Mouse (Mus musculus) kidney, adult 9 months (tissue): Measurements from ENCODE around the gene Dmac1.
A peak's percentile ranks its signal among the peaks of the same experiment; 100 is the strongest.

Source experiments
- DNase-seq: peaks from one replicate; pipeline ENCODE4 v3.0.0; 2022

The Dmac1 gene

GRCm38 (mm10) chr4:75278197-75279175 lies at the start of gene Dmac1:
Gene Dmac1, minus strand, starts transcription at chr4:75278305.
- peak; percentile 96 for DNase-seq

DNA sequence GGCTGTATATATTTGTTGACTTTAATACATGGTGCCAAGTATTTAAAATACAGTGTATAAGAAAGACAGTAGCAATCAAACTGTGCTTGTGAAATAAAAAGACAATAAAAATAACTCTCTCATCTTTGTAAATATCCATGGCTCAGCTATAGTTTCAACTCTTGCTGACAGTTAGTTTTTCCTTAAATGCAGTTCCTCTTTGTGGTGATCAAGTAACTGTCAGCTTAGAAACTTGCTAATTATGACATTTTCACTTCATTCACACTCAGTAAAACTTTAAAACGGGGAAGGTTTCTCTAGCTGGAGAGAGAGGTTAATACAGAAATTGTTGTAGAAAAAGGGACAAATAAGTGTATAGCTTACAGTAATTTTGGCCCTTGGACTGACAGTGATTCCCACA lies 37.3 kb upstream of the Dmac1 start:
- DNase-seq, result no peak

DNA sequence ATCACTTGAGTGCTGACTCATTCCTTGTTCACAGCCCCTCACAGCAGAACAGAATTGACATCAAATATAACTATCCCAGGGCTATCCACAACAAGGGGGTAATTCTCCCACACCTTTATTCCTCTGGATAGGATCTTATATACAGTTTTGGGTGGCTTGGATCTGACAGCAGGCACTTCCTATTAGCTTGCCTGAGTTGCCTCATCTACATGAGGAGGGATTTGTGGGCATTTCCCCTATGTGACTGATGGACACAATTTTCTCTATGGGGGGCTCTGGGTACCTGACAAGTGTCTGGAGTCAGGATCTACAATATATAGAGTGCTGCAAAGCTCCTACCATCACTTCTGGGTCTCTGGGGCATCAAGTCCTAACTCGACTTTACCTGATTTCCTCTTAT lies 36.9 kb upstream of the Dmac1 start:
- DNase-seq, result no peak

DNA sequence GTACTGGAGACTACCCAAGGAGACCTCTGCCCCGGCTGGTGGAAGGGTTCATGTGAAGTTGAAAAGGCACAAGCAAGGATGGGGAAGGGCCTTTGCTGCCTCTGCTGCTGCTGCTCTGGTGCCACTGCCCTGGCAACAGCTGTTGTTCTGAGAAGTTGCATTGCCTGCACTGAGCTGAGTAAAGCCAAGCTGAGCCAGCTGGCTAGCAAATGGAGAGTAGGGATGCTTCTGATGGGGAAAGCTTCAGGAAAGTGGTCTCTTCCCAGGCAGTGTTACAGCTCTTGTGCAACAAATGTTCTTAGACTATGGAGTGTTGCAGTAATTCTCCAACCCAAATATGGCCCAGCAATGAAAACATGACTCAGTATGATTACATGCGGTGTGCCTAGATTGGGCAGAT lies 33.8 kb upstream of the Dmac1 start:
- no peak for DNase-seq

DNA sequence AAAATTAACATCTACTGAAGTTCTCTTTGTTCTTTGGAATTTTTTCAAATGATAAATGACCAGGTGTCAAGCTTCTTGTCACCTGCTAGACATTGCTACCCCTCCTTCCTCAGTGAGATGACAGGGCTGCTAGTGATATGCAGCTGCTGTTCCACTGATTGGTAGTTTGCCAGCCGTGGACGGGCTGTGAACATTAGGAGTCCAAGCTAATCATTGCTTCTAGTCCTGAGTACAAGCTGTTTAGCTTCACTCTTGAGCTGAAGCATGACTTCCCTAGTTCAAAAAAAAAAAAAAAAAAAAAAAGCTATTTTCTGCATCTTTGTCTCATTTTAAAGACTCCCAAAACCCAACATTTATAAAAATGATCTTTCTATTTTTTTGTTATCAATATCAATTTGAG lies 33.2 kb upstream of the Dmac1 start:
- DNase-seq, result no peak

- DNase-seq, result no peak
Observed at GRCm38 (mm10) chr4:75300205-75300972, 22.3 kb upstream of the Dmac1 start.

DNA sequence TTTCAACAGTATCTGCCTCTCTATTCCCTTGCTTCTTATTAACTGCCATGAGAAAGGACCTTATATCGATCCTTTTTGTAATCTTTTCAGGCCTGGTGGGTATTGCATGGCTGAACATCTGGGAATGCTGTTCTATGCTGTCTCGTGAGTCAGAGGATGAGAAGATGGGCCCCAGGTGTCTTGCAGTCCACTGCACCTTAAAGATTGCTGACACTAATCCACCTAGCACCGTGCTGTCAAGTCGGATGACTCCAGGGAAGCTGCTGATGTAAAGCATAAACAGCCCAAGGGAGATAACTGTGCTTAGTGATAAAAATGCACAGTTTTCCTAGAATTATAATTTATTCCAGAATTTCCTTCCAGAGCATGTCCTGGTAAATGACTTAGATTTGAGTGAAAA lies 14.2 kb upstream of the Dmac1 start:
- no peak for DNase-seq

GRCm38 (mm10) chr4:75291142-75291541 lies 13.0 kb upstream of the Dmac1 start:
- no peak for DNase-seq

GRCm38 (mm10) chr4:75277467-75278196 lies 473 bp downstream of the Dmac1 start:
- peak; percentile 4 for DNase-seq

- DNase-seq, result peak; percentile 7
Observed at GRCm38 (mm10) chr4:75275737-75276136, 2.4 kb downstream of the Dmac1 start.

GRCm38 (mm10) chr4:75267866-75268265 lies 10.2 kb downstream of the Dmac1 start:
- no peak for DNase-seq

DNA sequence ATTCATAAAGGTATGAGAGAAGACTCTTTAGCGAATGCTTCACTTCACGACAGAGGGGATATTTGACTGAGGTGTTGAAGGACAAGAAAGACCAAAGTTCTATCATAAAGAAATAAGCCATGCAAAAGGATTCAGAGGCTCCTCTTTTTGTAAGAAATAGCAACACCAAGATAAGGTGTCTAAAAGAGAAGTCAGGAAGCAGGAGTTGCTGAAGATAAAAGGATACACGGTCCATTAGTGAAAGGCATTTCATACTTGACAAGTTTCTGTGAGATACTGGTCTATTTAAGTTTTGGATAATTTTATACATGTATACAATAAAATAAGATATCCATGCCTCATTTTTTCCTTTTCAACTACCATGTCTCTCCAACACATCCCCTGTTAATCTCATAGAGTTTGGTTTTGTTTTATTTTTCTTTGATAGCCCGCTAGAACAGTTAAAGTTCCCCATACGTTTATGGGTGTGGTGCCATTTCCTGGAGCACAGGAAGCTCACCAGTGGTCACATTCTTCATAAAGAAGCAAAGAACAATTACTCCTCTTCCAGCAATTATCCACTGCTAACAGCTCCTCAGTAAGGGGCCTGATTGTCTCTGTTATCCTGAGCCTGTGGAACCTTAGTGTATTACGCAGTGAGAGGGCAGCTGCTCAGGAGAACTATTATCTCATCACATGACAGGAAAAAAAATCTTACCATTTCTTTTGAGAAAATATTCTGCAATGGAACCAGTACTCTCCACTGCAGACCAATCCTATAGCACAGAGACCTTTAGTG lies 11.1 kb downstream of the Dmac1 start:
- DNase-seq, result no peak

- no peak for DNase-seq
Observed at GRCm38 (mm10) chr4:75264219-75264618, 13.9 kb downstream of the Dmac1 start.

DNA sequence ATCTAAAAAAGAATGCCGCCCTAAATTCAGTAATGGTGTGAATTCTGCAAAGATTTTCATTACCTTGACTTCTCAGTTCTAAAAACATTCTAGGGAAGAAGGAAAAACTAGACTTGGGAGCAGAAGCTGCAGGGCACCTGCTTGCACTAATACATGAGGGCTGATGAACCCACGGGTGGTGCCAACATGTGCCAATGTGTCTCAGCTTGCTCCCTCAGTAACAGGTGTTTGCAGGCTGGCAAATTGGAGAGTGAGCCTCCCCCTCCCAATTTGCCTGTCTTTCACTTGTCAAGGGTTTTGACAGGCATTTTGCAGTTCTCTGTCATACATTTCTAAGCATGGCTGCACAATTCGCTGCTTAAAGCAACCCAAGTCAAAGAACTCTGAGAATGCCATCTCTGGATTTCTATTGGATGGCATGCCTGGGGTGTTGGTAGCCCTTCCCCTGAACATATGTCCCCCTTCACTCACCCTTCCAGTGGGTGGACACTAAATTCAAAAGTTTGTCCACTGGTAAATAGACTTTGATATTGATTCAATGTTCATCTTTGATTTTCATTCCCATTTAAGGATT lies 14.5 kb downstream of the Dmac1 start:
- DNase-seq, result no peak

- DNase-seq, result no peak
Observed at GRCm38 (mm10) chr4:75262423-75262822, 15.7 kb downstream of the Dmac1 start.

GRCm38 (mm10) chr4:75260156-75260555 lies 17.9 kb downstream of the Dmac1 start:
- no peak for DNase-seq

DNA sequence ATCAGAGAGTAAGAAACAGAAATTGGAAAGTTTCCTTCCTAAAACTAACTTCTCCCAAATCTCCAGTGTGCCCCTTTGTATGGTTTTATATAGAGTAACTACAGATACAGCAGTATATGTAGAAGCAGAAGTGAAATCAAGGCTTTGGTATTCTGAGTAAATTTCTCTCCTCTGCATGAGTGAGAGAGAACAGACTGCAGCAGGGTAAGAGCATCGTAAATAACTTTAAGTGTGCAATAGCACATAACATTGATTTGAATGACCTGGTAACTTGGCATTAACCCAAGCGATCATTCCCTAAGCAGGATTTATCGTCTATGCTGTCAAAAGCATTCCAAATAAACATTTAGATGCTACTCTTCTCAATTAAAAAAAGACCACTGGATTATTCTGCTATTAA lies 18.7 kb downstream of the Dmac1 start:
- no peak for DNase-seq

- DNase-seq, result peak; percentile 57
Observed at GRCm38 (mm10) chr4:75234602-75235001, 43.5 kb downstream of the Dmac1 start.
